Mouse (Mus musculus): ENCODE data around the gene Prickle2.

The Prickle2 gene

DNA sequence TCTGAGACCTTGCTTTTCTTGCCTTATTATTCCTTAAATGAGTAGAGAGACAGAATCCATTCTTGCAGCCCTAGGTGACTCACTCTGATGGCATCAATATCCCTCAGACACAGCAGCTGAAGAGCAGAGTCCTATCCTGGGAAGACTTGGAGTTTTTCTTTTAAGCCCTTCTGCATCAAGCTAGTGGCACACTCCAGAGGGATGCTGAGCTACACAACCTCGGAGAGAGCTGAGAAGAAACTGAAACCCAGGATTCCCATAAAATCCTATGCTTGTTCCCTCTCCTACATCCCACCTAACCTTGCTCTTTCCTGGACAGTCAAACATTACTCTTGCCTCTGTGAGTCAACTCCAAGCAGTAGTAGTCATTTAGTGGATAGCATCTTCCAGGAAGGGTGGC is 256.0 kb downstream of the Prickle2 start:
- no peak for DNase-seq (ENCODE audit: low spot score in 2 of 2)

GRCm38 (mm10) chr6:92446662-92447061 is 259.3 kb downstream of the Prickle2 start:
- DNase-seq (ENCODE audit: low spot score in 2 of 2), result no peak

DNA sequence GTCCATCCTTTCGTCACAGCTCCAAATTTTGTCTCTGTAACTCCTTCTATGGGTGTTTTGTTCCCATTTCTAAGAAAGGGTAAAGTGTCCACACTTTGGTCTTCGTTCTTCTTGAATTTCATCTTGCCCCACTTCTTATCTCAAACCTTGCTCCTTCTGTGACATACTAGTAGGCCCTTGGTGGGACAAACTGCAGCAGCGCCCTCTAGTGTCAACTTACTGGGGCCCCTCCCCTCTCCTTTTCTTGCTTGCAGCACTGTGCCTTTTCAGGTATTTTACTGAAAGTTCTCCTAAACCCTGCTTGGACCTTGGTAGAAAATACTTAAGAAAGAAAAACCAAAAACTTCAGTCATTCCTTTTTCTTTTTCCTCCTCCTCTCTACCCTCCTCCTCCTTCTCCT is 264.8 kb downstream of the Prickle2 start:
- no peak for DNase-seq (ENCODE audit: low spot score in 2 of 2)

- DNase-seq (ENCODE audit: low spot score in 2 of 2), result no peak
Measured at GRCm38 (mm10) chr6:92440251-92440650, 265.7 kb downstream of the Prickle2 start.

GRCm38 (mm10) chr6:92432146-92432545 is 273.8 kb downstream of the Prickle2 start:
- DNase-seq (ENCODE audit: low spot score in 2 of 2), result no peak

GRCm38 (mm10) chr6:92427406-92428171 is 278.4 kb downstream of the Prickle2 start:
- DNase-seq (ENCODE audit: low spot score in 2 of 2), result no peak

DNA sequence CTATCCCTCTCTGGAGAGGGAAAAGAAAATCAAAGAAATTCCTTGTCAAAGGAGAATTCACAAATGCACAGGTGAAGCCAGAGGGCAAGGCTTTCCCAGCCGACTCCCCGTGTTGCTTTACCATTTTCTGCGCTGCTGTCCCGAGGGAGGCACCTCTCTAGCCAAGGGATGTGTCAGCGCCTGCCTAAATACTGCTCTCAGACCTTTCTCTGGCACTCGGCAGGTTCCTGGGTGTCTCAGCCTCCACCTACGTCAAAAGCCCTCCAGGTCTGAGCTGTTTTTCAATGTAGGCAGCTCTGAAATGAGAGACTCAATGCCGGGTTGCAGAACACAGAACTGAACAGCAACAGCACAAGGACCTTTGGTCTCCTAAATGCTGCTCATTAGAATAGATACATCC is 280.1 kb downstream of the Prickle2 start:
- DNase-seq (ENCODE audit: low spot score in 2 of 2), result no peak

- DNase-seq (ENCODE audit: low spot score in 2 of 2), result no peak
Measured at GRCm38 (mm10) chr6:92425476-92425875, 280.5 kb downstream of the Prickle2 start.

GRCm38 (mm10) chr6:92424991-92425390 is 281.0 kb downstream of the Prickle2 start:
- no peak for DNase-seq (ENCODE audit: low spot score in 2 of 2)

DNA sequence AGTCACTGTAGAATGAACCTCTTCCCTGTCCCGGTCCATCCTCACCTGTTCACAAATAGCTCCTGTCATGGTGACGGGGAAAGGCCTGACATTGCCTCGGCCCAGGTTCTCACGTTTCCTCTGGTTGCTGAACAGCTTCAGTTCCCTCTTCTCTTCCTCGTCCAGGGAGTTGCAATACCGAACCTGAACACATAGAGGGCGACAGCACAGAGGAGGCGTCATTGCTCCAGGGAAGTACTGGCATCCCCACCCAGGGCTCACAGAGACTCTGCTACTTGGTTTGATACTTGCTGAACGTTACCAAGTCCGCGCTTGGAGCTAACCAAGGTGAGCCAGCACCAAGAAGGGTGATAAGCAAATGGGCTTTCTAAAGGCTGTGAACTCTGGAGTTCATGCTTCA is 283.7 kb downstream of the Prickle2 start:
- no peak for DNase-seq (ENCODE audit: low spot score in 2 of 2)

- DNase-seq (ENCODE audit: low spot score in 2 of 2), result no peak
Measured at GRCm38 (mm10) chr6:92420106-92420505, 285.8 kb downstream of the Prickle2 start.

DNA sequence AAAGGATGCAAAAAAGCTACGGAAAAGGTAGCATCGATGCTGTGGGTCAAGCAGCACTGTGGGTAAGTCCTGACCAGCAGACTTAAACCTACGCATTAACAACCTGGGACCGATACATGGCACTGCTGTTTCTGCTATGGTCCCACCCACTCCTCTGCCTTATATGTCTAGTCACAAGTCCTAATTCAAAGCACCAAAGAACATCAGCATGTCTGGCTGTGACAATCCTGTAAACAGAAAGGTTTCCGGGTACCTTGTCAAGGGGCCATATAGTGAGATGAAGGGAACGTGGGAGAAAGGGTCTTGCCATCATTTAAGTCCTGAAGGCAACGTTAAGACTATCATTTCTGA is 290.6 kb downstream of the Prickle2 start:
- DNase-seq (ENCODE audit: low spot score in 2 of 2), result no peak

GRCm38 (mm10) chr6:92414478-92415404 is 291.2 kb downstream of the Prickle2 start:
- DNase-seq (ENCODE audit: low spot score in 2 of 2), result no peak

- DNase-seq (ENCODE audit: low spot score in 2 of 2), result no peak
Measured at GRCm38 (mm10) chr6:92413982-92414381, 292.0 kb downstream of the Prickle2 start.

DNA sequence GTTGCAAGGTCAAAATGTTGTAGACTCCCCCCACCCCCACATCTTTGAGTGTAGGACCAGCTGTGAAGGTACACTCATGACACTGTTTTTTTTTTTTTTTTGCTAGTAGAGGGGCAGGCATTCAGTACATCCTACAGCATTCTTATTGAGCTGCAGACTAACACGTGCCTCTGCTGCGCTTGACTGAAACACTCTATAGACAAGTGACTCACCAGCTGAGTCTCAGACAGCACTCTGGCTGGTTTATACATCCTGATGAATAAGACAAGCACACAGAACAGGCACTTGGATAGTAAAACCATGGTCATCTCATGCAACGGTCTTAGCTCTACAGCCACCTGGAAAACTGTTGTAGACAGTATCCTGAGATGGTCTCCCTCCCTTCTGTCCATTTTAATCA is 296.2 kb downstream of the Prickle2 start:
- DNase-seq (ENCODE audit: low spot score in 2 of 2), result no peak

DNA sequence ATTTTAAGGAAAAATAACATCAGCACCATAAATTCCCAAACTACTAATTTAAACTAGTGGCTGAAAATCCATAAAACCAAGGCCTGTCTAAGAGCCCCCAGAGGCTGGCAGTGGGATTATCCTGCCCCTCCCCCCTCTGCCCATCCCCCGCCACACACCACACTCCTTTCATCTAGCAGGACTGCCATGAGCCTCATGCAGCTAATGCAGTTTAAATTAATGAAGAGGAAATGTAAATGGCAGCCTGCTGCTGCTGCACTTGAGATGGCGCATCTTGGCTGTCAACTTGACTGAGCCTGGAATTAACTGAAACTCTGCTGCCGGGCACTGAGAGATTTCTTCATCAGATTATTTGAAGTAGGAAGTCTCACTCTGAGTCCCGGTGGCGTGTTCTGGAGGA is 298.7 kb downstream of the Prickle2 start:
- no peak for DNase-seq (ENCODE audit: low spot score in 2 of 2)

GRCm38 (mm10) chr6:92405571-92405970 is 300.4 kb downstream of the Prickle2 start:
- no peak for DNase-seq (ENCODE audit: low spot score in 2 of 2)

- no peak for DNase-seq (ENCODE audit: low spot score in 2 of 2)
Measured at GRCm38 (mm10) chr6:92397876-92398275, 308.1 kb downstream of the Prickle2 start.

DNA sequence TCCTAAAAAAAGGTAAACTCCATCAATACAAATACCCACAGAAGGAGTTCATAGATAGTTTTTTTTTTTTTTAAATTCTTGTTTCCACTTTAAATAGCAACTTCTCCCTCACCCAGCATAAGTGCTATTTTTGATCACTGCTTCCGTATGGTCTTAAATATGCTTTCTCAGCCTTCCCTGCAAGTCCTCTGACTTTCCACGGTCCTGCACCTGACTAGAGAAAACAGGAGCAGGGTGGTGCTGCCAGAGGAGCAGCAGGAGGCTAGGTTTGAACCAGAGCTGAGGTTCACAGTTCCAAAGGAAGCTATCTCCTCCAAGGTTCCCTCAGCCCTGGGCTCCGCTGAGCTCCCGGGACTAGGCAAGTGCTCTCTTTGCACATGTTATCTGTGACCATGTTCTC is 310.4 kb downstream of the Prickle2 start:
- no peak for DNase-seq (ENCODE audit: low spot score in 2 of 2)

DNA sequence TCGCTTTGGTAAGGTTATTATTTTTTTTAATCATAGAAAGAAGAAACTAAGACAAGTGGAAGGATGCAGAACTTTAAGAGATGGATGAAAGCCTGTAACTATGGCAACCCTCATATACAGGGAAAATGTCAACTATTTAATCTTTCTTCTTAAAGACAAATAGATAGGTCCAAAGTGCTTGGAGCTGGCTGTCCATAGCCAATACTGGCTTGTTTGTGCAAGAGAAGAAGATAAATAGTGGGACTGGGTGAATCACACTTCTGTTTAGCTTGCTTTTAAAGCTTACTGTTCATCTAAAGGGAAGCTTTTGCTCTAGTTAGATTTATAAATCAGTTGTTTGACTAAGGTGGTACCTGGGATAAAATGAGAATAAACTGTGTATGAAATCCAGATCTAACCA is 310.8 kb downstream of the Prickle2 start:
- no peak for DNase-seq (ENCODE audit: low spot score in 2 of 2)

DNA sequence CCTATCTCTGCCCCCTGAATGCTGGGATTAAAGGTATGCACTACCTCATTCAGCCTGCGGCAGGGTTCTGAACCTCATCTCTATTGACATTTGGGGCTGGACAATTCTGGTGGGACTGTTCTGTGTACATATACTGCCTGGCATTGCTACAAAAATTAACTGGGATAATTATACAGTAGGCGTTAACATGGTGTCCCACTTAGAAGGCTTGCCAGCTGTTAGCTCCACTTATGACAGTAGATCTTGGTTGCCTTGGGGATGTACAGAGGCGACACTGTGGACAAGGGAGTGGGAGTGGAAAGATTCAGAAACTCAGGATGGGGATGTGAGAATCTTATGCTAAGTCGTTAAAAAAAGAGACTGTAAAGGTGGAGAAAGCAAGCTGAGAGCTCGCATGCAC is 311.3 kb downstream of the Prickle2 start:
- DNase-seq (ENCODE audit: low spot score in 2 of 2), result no peak

- no peak for DNase-seq (ENCODE audit: low spot score in 2 of 2)
Measured at GRCm38 (mm10) chr6:92390321-92390720, 315.6 kb downstream of the Prickle2 start.

DNA sequence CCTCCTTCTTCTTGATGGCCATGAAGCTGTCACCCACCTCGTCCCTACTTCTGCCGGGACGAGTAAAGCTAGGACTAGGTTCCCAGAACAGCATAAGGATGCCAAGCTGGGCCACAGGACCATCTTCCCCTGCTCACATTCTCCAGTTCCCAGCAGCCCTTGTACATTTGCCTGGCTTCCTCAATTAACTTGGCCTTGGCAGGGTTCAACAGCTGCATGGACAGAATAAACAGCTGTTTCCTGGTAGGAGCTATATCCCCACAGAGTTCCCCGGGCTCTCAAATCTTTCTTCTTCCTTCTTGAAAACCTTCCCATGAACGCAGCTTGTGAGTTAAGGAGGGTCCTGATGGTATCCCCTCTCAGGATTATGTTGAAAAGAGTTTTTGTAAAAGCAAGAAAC is 317.3 kb downstream of the Prickle2 start:
- no peak for DNase-seq (ENCODE audit: low spot score in 2 of 2)

Data from natural killer cell, adult 2 months (primary cell).